Mouse (Mus musculus) left cerebral cortex, postnatal 4 days (tissue): Measurements from ENCODE around the gene Hmgb4. TPM values are rescaled to one million over a fixed set of nuclear protein-coding genes. Genes with fewer than 3 reads are reported as not detected.

ENCODE experiments used
- DNase-seq: peaks from one replicate; pipeline ENCODE4 v3.0.0-alpha.2; 2022
- intact Hi-C: fragments of 180-260 bp; cut with DNase I; formaldehyde crosslinking; loops from one replicate; pipeline ENCODE4 v1.15.1; 2025
- total RNA-seq, 2 experiments: library from RNA; stranded (reverse); gene quantifications; 2 replicates each; pipeline ENCODE4 v1.2.3; 2021

Hmgb4 gene
- total RNA-seq = not detected

- DNase-seq = no peak
- intact Hi-C loops = no loop called here
These were observed at the start of gene Hmgb4 for GRCm38 (mm10) chr4:128260907-128261560. Hmgb4 (minus strand) TSS chr4:128260957.

GRCm38 (mm10) chr4:128306011-128306410, 45.3 kb upstream of the Hmgb4 start:
- DNase-seq = no peak

GRCm38 (mm10) chr4:128304049-128304448, 43.3 kb upstream of the Hmgb4 start:
- intact Hi-C loops = no loop called here
- peak; percentile 19 for DNase-seq

More at GRCm38 (mm10) chr4:128306011-128306410, 45.3 kb upstream of the Hmgb4 start:
- intact Hi-C loops = no loop called here

- no peak for DNase-seq
- intact Hi-C loops = no loop called here
These were observed 27.3 kb upstream of the Hmgb4 start for GRCm38 (mm10) chr4:128288095-128288494.

GRCm38 (mm10) chr4:128285009-128285408, 24.3 kb upstream of the Hmgb4 start:
- intact Hi-C loops = no loop called here

GRCm38 (mm10) chr4:128275586-128275985, 14.8 kb upstream of the Hmgb4 start:
- DNase-seq = no peak
- intact Hi-C loops = no loop called here

More at GRCm38 (mm10) chr4:128285009-128285408, 24.3 kb upstream of the Hmgb4 start:
- no peak for DNase-seq

GRCm38 (mm10) chr4:128275116-128275515, 14.4 kb upstream of the Hmgb4 start:
- DNase-seq = no peak
- intact Hi-C loops = no loop called here

- DNase-seq = peak; percentile 38
- intact Hi-C loops = no loop called here
These were observed 12.4 kb upstream of the Hmgb4 start for GRCm38 (mm10) chr4:128273146-128273545.

GRCm38 (mm10) chr4:128272501-128272900, 11.7 kb upstream of the Hmgb4 start:
- DNase-seq = peak; percentile 63
- intact Hi-C loops = no loop called here

- intact Hi-C loops = no loop called here
- peak; percentile 70 for DNase-seq
These were observed 10.2 kb upstream of the Hmgb4 start for GRCm38 (mm10) chr4:128270931-128271330.

GRCm38 (mm10) chr4:128270177-128270576, 9.4 kb upstream of the Hmgb4 start:
- DNase-seq = peak; percentile 55
- intact Hi-C loops = no loop called here

- peak; percentile 9 for DNase-seq
These were observed 8.6 kb upstream of the Hmgb4 start for GRCm38 (mm10) chr4:128269261-128269875.

GRCm38 (mm10) chr4:128265341-128265740, 4.6 kb upstream of the Hmgb4 start:
- intact Hi-C loops = no loop called here
- DNase-seq = no peak

More at GRCm38 (mm10) chr4:128269261-128269875, 8.6 kb upstream of the Hmgb4 start:
- intact Hi-C loops = no loop called here

GRCm38 (mm10) chr4:128264491-128264890, 3.7 kb upstream of the Hmgb4 start:
- DNase-seq = no peak
- intact Hi-C loops = no loop called here

GRCm38 (mm10) chr4:128259211-128259610, 1.5 kb downstream of the Hmgb4 start:
- intact Hi-C loops = no loop called here

GRCm38 (mm10) chr4:128248676-128249075, 12.1 kb downstream of the Hmgb4 start:
- DNase-seq = peak; percentile 22
- intact Hi-C loops = no loop called here

More at GRCm38 (mm10) chr4:128259211-128259610, 1.5 kb downstream of the Hmgb4 start:
- DNase-seq = no peak

- DNase-seq = no peak
- intact Hi-C loops = no loop called here
These were observed 15.6 kb downstream of the Hmgb4 start for GRCm38 (mm10) chr4:128245201-128245600.

- intact Hi-C loops = no loop called here
- no peak for DNase-seq
These were observed 18.9 kb downstream of the Hmgb4 start for GRCm38 (mm10) chr4:128241854-128242356.

GRCm38 (mm10) chr4:128241075-128241853, 19.5 kb downstream of the Hmgb4 start:
- no peak for DNase-seq
- intact Hi-C loops = no loop called here

- DNase-seq = no peak
- intact Hi-C loops = no loop called here
These were observed 21.6 kb downstream of the Hmgb4 start for GRCm38 (mm10) chr4:128239113-128239512.

GRCm38 (mm10) chr4:128233458-128233857, 27.3 kb downstream of the Hmgb4 start:
- intact Hi-C loops = no loop called here
- no peak for DNase-seq
